Mouse (Mus musculus): Measurements from ENCODE around the gene Gm49345. TPM values are rescaled to one million over a fixed set of nuclear protein-coding genes. Genes with fewer than 3 reads are reported as not detected.
"Not testable (repeated sequence)": the region's sequence is repeated elsewhere in the genome, so short reads cannot be mapped to it uniquely, and the experiment has no call there.

The Gm49345 gene
- polyA plus RNA-seq (2014; fragmentation: Nextera tagmentation; extraction: Ambion mirVana): not detected in 2 replicates

DNA sequence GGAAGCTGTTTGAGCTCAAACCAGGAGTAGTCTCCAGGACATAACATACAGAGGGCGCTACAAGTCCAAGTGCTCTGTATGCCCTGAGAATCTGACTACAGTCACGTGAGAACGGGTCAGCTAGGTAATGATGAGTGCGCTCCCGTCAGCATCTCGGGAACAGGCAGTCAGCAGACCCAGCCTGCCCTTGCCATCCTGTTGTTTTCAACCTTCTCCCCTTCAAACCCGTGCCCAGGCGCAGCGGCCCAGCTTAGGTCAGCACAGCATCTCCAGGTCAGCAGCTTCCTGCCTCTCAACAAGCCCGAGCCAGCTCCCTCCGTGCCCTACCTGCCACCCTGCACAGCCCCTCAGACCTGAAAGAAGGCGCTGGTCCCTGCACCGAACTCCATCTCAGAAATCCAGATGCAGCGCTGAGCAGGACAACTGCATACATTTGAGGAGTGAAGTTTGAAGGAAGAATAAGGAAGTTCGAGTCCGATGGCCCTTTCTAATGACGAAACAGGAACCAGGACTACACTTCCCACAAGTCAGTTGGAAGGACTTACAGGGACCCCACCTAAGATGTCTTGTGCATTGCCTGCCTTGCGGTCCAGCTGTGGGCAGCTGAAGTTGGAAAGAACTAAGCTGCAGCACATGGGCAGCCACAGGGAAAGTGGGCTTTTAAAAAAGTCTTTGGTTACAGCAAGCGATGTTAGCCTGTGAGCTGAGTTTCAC, at the start of gene Gm49345, which contains the start of gene Zfp729a:
Gene Gm49345, minus strand, starts transcription at position 476 of the 714 bp plus-strand sequence.
Gene Zfp729a, minus strand, starts transcription at position 498 of the 714 bp plus-strand sequence.
- peak; percentile 97 for ATAC-seq (ENCODE audit: insufficient read depth, low FRiP score, low TSS enrichment)
- no peaks in the 10 kb centered on the region for H3K9me3 ChIP-seq (ENCODE audit: control insufficient read depth, low read length)
- peak; percentile 81 for DNase-seq (ENCODE audit: low spot score)
- H3K27ac ChIP-seq (ENCODE audit: low read depth, low read length): no peak within 1 kb of the TSS
- H3K4me3 ChIP-seq (ENCODE audit: low read depth, low read length): peak within 1 kb of the TSS; percentile 83
- H3K27me3 ChIP-seq (ENCODE audit: control insufficient read depth, insufficient read depth, low read length): no peaks in the 10 kb centered on the region
- under 1% methylated on average over 19 of the region's 19 CpGs for WGBS
- H3K4me1 ChIP-seq (ENCODE audit: control insufficient read depth, insufficient read depth, low read length): no peaks in the 10 kb centered on the region
- H3K36me3 ChIP-seq (ENCODE audit: control insufficient read depth, insufficient read depth, low read length): no peaks in the 10 kb centered on the region
- H3K9ac ChIP-seq (ENCODE audit: low read length): peak within 1 kb of the TSS; percentile 69
- peak within 1 kb of the TSS; percentile 41 for H3K4me2 ChIP-seq (ENCODE audit: low read depth)

DNA sequence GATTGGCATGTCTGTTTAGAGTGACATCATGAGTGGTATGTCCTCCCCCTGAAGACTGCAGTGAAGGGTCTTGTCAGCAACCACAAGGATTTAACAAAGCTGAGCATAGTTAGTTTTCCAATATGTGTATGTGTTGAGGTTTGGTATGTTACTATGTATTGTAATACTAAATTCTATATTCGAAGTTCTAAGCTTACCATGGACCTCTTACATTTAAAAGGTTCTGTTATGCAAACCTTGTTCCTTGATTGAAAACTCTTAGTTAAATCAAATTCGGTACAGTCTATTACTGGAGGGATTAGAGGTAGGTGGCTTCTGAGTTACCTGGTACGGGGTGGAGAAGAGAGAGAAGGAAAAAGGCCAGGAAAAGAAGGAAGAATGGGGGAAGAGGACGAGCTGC, 49.4 kb upstream of the Gm49345 start, which contains the start of gene Zfp738:
Gene Zfp738, minus strand, starts transcription at position 101 of the 400 bp plus-strand sequence.
- Histone ChIP-seq H3K27ac (ENCODE audit: low read depth, low read length) (no peak within 1 kb of the TSS), H3K9ac (ENCODE audit: low read length) (no peak within 1 kb of the TSS), H3K36me3 (ENCODE audit: control insufficient read depth, insufficient read depth, low read length) (no peaks in the 10 kb centered on the region), H3K27me3 (ENCODE audit: control insufficient read depth, insufficient read depth, low read length) (no peaks in the 10 kb centered on the region), H3K9me3 (ENCODE audit: control insufficient read depth, low read length) (no peaks in the 10 kb centered on the region), H3K4me3 (ENCODE audit: low read depth, low read length) (no peak within 1 kb of the TSS), H3K4me1 (ENCODE audit: control insufficient read depth, insufficient read depth, low read length) (no peaks in the 10 kb centered on the region), H3K4me2 (ENCODE audit: low read depth) (no peak within 1 kb of the TSS)
- DNase-seq (ENCODE audit: low spot score) (no peak), ATAC-seq (ENCODE audit: insufficient read depth, low FRiP score, low TSS enrichment) (no peak)
- 81% methylated on average over 4 of the region's 4 CpGs for WGBS

DNA sequence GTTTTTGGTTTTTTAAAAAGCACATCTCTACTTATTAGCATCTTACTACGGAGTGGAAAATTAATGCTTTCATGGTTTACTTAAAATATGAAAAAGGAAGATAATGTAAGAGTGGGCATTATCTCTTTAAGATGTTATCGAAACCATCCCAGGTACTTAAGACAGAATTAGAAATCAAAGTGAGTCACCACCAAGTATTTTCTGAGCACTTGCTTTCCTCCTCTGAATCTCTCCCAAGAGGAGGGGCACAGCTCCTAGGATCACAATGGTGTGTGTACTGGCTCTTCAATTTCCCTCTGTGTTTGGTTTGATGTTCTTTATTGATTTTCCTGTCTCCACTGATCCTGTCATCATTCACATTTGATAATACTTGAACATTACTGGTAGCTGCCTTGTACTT, 46.3 kb upstream of the Gm49345 start:
- not testable (repeated sequence) for H3K4me1 ChIP-seq (ENCODE audit: control insufficient read depth, insufficient read depth, low read length); DNase-seq (ENCODE audit: low spot score); H3K4me2 ChIP-seq (ENCODE audit: low read depth); H3K9me3 ChIP-seq (ENCODE audit: control insufficient read depth, low read length); H3K9ac ChIP-seq (ENCODE audit: low read length); H3K27ac ChIP-seq (ENCODE audit: low read depth, low read length); H3K36me3 ChIP-seq (ENCODE audit: control insufficient read depth, insufficient read depth, low read length); H3K27me3 ChIP-seq (ENCODE audit: control insufficient read depth, insufficient read depth, low read length)
- WGBS: 88% methylated on average over 2 of the region's 2 CpGs
- ATAC-seq (ENCODE audit: insufficient read depth, low FRiP score, low TSS enrichment): peak; percentile 32; the same call in 1 of the 2 replicates
- peak overlapping the region; percentile 60 for H3K4me3 ChIP-seq (ENCODE audit: low read depth, low read length)

DNA sequence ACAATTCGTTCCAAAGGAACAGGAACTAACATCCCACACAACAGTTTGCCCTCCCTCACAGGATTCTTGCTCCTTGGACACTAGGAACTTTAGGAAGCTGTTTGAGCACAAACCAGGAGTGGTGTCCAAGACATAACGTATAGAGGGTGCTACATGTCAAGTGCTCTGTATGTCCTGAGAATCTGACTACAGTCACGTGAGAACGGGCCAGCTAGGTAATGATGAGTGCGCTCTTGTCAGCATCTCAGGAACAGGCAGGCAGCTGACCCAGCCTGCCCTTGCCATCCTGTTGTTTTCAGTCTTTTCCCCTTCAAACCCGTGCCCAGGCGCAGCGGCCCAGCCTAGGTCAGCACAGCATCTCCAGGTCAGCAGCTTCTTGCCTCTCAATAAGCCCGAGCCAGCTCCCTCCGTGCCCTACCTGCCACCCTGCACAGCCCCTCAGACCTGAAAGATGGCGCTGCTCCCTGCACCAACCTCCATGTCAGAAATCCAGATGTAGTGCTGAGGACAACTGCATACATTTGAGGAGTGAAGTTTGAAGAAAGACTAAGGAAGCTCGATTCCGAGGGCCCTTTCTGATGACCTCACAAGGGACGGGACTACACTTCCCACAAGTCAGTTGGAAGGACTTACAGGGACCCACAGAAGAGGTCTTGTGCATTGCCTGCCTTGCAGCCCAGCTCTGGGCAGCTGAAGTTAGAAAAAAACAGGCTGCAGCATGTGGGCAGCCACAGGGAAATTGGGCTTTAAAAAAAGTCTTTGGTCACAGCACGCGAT, 45.6 kb upstream of the Gm49345 start:
- 18% methylated on average over 16 of the region's 16 CpGs for WGBS
- peak; percentile 100 for ATAC-seq (ENCODE audit: insufficient read depth, low FRiP score, low TSS enrichment)
- DNase-seq (ENCODE audit: low spot score): peak; percentile 85
- not testable (repeated sequence) for H3K9me3 ChIP-seq (ENCODE audit: control insufficient read depth, low read length); H3K36me3 ChIP-seq (ENCODE audit: control insufficient read depth, insufficient read depth, low read length); H3K27me3 ChIP-seq (ENCODE audit: control insufficient read depth, insufficient read depth, low read length); H3K4me1 ChIP-seq (ENCODE audit: control insufficient read depth, insufficient read depth, low read length); H3K27ac ChIP-seq (ENCODE audit: low read depth, low read length)
- Histone ChIP-seq H3K4me2 (ENCODE audit: low read depth) (peak overlapping the region; percentile 64), H3K4me3 (ENCODE audit: low read depth, low read length) (peak overlapping the region; percentile 60), H3K9ac (ENCODE audit: low read length) (peak overlapping the region; percentile 77)

DNA sequence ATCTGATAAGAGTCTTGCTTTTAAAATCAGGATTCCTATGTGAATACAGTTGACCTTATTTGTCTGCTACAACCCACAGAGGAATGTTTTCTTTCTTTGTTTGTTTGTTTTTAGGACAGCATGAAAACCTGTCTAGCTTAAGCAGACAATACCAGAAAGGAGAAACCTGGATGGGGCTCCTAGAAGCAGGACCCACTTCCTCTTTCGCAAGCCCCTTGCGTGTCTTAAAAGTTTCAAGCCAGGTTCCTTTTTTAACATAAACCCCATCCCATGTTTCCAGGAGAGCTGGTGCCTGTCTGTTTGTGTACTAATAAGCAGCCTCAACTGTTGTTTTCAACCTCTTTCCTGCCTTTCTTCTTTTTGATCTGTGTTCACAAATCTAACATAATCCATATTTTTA, 37.3 kb upstream of the Gm49345 start:
- H3K9me3 ChIP-seq (ENCODE audit: control insufficient read depth, low read length): no peaks in the 10 kb centered on the region
- 97% methylated on average over 2 of the region's 2 CpGs for WGBS
- no peak overlapping the region for H3K27ac ChIP-seq (ENCODE audit: low read depth, low read length)
- DNase-seq (ENCODE audit: low spot score) (no peak), ATAC-seq (ENCODE audit: insufficient read depth, low FRiP score, low TSS enrichment) (no peak)
- H3K4me1 ChIP-seq (ENCODE audit: control insufficient read depth, insufficient read depth, low read length): no peaks in the 10 kb centered on the region
- no peaks in the 10 kb centered on the region for H3K27me3 ChIP-seq (ENCODE audit: control insufficient read depth, insufficient read depth, low read length)
- no peaks in the 10 kb centered on the region for H3K36me3 ChIP-seq (ENCODE audit: control insufficient read depth, insufficient read depth, low read length)
- H3K9ac ChIP-seq (ENCODE audit: low read length): no peak overlapping the region
- H3K4me3 ChIP-seq (ENCODE audit: low read depth, low read length): no peak overlapping the region
- no peak overlapping the region for H3K4me2 ChIP-seq (ENCODE audit: low read depth)

DNA sequence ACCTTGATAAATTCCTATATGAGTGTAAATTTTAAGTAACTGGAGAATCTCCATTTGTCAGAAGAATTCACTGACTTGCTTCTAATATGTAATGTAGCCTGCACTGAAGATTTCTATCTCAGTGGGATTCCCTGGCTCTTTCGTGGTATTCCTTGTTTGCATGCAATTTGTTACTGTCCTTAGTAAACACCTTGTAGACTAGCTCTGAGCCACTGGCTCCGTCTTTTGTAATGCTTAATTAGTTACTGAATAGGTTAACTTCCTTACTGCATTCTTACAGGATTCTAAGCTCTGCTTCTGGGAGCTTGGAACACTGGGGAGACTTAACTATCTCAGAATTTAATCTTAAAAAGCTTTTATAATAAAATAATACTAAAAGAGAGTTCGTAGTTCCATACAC, 14.9 kb upstream of the Gm49345 start:
- no peak overlapping the region for H3K9ac ChIP-seq (ENCODE audit: low read length)
- H3K4me2 ChIP-seq (ENCODE audit: low read depth): no peak overlapping the region
- H3K27ac ChIP-seq (ENCODE audit: low read depth, low read length): no peak overlapping the region
- H3K36me3 ChIP-seq (ENCODE audit: control insufficient read depth, insufficient read depth, low read length): no peaks in the 10 kb centered on the region
- no peak for ATAC-seq (ENCODE audit: insufficient read depth, low FRiP score, low TSS enrichment)
- H3K4me3 ChIP-seq (ENCODE audit: low read depth, low read length): no peak overlapping the region
- DNase-seq (ENCODE audit: low spot score): no peak
- no peaks in the 10 kb centered on the region for H3K9me3 ChIP-seq (ENCODE audit: control insufficient read depth, low read length)
- 46% methylated on average over 3 of the region's 3 CpGs for WGBS
- H3K4me1 ChIP-seq (ENCODE audit: control insufficient read depth, insufficient read depth, low read length): no peaks in the 10 kb centered on the region
- H3K27me3 ChIP-seq (ENCODE audit: control insufficient read depth, insufficient read depth, low read length): no peaks in the 10 kb centered on the region

DNA sequence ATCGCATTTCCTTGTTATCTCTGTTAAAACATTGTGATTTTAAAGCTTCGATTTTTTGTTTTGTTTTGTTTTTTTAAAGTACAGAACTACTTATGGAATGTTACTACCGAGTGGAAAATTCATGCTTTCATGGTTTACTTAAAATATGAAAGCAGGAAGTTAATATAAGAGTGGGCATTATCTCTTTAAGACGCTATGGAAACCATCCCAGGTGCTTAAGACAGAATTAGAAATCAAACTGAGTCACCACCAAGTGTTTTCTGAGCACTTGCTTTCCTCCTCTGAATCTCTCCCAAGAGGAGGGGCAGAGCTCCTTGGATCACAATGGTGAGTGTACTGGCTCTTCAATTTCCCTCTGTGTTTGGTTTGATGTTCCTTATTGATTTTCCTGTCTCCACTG, 27.5 kb downstream of the Gm49345 start:
- Histone ChIP-seq H3K9ac (ENCODE audit: low read length) (no peak overlapping the region), H3K4me2 (ENCODE audit: low read depth) (no peak overlapping the region), H3K4me1 (ENCODE audit: control insufficient read depth, insufficient read depth, low read length) (no peaks in the 10 kb centered on the region), H3K27ac (ENCODE audit: low read depth, low read length) (no peak overlapping the region), H3K9me3 (ENCODE audit: control insufficient read depth, low read length) (no peaks in the 10 kb centered on the region), H3K4me3 (ENCODE audit: low read depth, low read length) (no peak overlapping the region), H3K27me3 (ENCODE audit: control insufficient read depth, insufficient read depth, low read length) (no peaks in the 10 kb centered on the region), H3K36me3 (ENCODE audit: control insufficient read depth, insufficient read depth, low read length) (no peaks in the 10 kb centered on the region)
- ATAC-seq (ENCODE audit: insufficient read depth, low FRiP score, low TSS enrichment) (no peak), DNase-seq (ENCODE audit: low spot score) (no peak)
- 92% methylated on average over 4 of the region's 4 CpGs for WGBS

DNA sequence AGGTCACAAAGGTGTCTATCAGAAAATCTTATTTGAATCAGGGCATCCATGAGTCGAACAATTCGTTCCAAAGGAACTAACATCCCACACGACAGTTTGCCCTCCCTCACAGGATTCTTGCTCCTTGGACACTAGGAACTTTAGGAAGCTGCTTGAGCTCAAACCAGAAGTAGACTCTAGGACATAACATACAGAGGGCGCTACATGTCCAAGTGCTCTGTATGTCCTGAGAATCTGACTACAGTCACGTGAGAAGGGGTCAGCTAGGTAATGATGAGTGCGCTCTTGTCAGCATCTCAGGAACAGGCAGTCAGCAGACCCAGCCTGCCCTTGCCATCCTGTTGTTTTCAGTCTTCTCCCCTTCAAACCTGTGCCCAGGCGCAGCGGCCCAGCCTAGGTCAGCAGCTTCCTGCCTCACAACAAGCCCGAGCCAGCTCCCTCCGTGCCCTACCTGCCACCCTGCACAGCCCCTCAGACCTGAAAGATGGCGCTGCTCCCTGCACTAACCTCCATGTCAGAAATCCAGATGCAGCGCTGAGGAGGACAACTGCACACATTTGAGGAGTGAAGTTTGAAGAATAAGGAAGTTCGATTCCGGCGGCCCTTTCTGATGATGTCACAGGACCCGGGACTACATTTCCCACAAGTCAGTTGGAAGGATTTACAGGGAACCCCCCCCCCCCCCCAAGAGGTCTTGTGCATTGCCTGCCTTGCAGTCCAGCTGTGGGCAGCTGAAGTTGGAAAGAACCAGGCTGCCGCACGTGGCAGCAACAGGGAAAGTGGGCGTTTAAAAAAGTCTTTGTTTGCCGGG, 28.3 kb downstream of the Gm49345 start, which contains the start of gene Zfp729b:
Gene Zfp729b, minus strand, starts transcription at position 642 of the 811 bp plus-strand sequence.
- Histone ChIP-seq H3K27ac (ENCODE audit: low read depth, low read length) (no peak within 1 kb of the TSS), H3K4me2 (ENCODE audit: low read depth) (peak within 1 kb of the TSS; percentile 46), H3K9ac (ENCODE audit: low read length) (peak within 1 kb of the TSS; percentile 72), H3K36me3 (ENCODE audit: control insufficient read depth, insufficient read depth, low read length) (no peaks in the 10 kb centered on the region), H3K9me3 (ENCODE audit: control insufficient read depth, low read length) (no peaks in the 10 kb centered on the region), H3K27me3 (ENCODE audit: control insufficient read depth, insufficient read depth, low read length) (no peaks in the 10 kb centered on the region), H3K4me1 (ENCODE audit: control insufficient read depth, insufficient read depth, low read length) (no peaks in the 10 kb centered on the region), H3K4me3 (ENCODE audit: low read depth, low read length) (peak within 1 kb of the TSS; percentile 65)
- WGBS: 4% methylated on average over 20 of the region's 20 CpGs
- DNase-seq (ENCODE audit: low spot score) (peak; percentile 87), ATAC-seq (ENCODE audit: insufficient read depth, low FRiP score, low TSS enrichment) (peak; percentile 97)
